Mouse (Mus musculus) hindbrain, embryonic 12.5 days (tissue): Measurements from ENCODE around the gene Rapgef5. TPM values are rescaled to one million over a fixed set of nuclear protein-coding genes. Genes with fewer than 3 reads are reported as not detected.

Source experiments
- ATAC-seq: fragments of 200-750 bp; cut with Nextera tagmentation; 2 replicates; pipeline ENCODE4 v1.8.0; 2017; ENCODE audit warnings: moderate TSS enrichment; ENCODE audit not compliant: low FRiP score
- H3K27ac ChIP-seq: fragments of 300-500 bp; sonication (generic); 2 replicates; pipeline ENCODE4 v1.5.1; 2016; ENCODE audit warnings: mild to moderate bottlenecking
- H3K27me3 ChIP-seq: fragments of 300-500 bp; sonication (generic); 2 replicates; pipeline ENCODE4 v1.6.1; 2016; ENCODE audit warnings: mild to moderate bottlenecking
- H3K36me3 ChIP-seq: fragments of 300-500 bp; sonication (generic); 2 replicates; pipeline ENCODE4 v1.6.1; 2016; ENCODE audit warnings: mild to moderate bottlenecking
- H3K4me1 ChIP-seq: fragments of 300-500 bp; sonication (generic); 2 replicates; pipeline ENCODE4 v1.6.1; 2016
- H3K4me2 ChIP-seq: fragments of 300-500 bp; sonication (generic); replicated peaks from 2 replicates; pipeline ENCODE4 v1.6.1; 2016; ENCODE audit warnings: mild to moderate bottlenecking
- H3K4me3 ChIP-seq: fragments of 300-500 bp; sonication (generic); 2 replicates; pipeline ENCODE4 v1.5.1; 2016; ENCODE audit warnings: mild to moderate bottlenecking
- H3K9ac ChIP-seq: fragments of 300-500 bp; sonication (generic); 2 replicates; pipeline ENCODE4 v1.6.1; 2016; ENCODE audit warnings: mild to moderate bottlenecking, moderate library complexity
- H3K9me3 ChIP-seq: fragments of 300-500 bp; sonication (generic); replicated peaks from 2 replicates; pipeline ENCODE4 v1.6.1; 2016; ENCODE audit warnings: mild to moderate bottlenecking
- WGBS: fragments of 180-500 bp; shearing (Covaris S2); methylation state at CpG from one replicate; pipeline ENCODE4 v1.1.7; 2016; 5-methylcytosine and 5-hydroxymethylcytosine counted together
- polyA plus RNA-seq: library from polyadenylated mRNA; unstranded; fragments of >200 nt; fragmentation: Nextera tagmentation; extraction: Ambion mirVana; gene quantifications from 2 replicates; pipeline ENCODE4 v1.2.1, GENCODE M21; 2016

Gene Rapgef5
- polyA plus RNA-seq, 1 experiment from 2014 or later = 41.1 TPM

GRCm38 (mm10) chr12:117806470-117806869 is 290.2 kb downstream of the Rapgef5 start:
- Histone ChIP-seq H3K27me3 (peaks cover 22% of the 10 kb centered on the region), H3K27ac (no peak overlapping the region), H3K4me3 (no peak overlapping the region), H3K9ac (no peak overlapping the region), H3K4me1 (peaks cover 40% of the 10 kb centered on the region), H3K9me3 (no peaks in the 10 kb centered on the region), H3K4me2 (peak overlapping the region; percentile 29; the same call in 1 of the 2 replicates), H3K36me3 (no peaks in the 10 kb centered on the region)
- 50% methylated on average over 4 of the region's 4 CpGs for WGBS
- ATAC-seq = no peak

GRCm38 (mm10) chr12:117807637-117808036 is 291.4 kb downstream of the Rapgef5 start:
- peak overlapping the region; percentile 49 for H3K4me2 ChIP-seq
- peak; percentile 57; the same call in 1 of the 2 replicates for ATAC-seq
- WGBS = 22% methylated on average over 10 of the region's 12 CpGs
- H3K9ac ChIP-seq = no peak overlapping the region
- peaks cover 34% of the 10 kb centered on the region for H3K27me3 ChIP-seq
- H3K27ac ChIP-seq = peak overlapping the region; percentile 55; the same call in 1 of the 2 replicates
- peak overlapping the region; percentile 17 for H3K4me3 ChIP-seq
- H3K9me3 ChIP-seq = no peaks in the 10 kb centered on the region
- H3K36me3 ChIP-seq = no peaks in the 10 kb centered on the region
- H3K4me1 ChIP-seq = peaks cover 40% of the 10 kb centered on the region

GRCm38 (mm10) chr12:117808355-117809326 is 292.4 kb downstream of the Rapgef5 start:
- no peaks in the 10 kb centered on the region for H3K9me3 ChIP-seq
- H3K4me3 ChIP-seq = peak overlapping the region; percentile 17
- peak overlapping the region; percentile 49 for H3K4me2 ChIP-seq
- ATAC-seq = peak; percentile 21
- H3K27me3 ChIP-seq = peaks cover 42% of the 10 kb centered on the region
- no peak overlapping the region for H3K9ac ChIP-seq
- peak overlapping the region; percentile 60; the same call in 1 of the 2 replicates for H3K27ac ChIP-seq
- no peaks in the 10 kb centered on the region for H3K36me3 ChIP-seq
- 34% methylated on average over 17 of the region's 17 CpGs for WGBS
- H3K4me1 ChIP-seq = peaks cover 40% of the 10 kb centered on the region
